Mouse (Mus musculus) intestine, embryonic 14.5 days (tissue): Measurements from ENCODE around the gene C130050O18Rik. TPM values are rescaled to one million over a fixed set of nuclear protein-coding genes. Genes with fewer than 3 reads are reported as not detected.

Experiments
- ATAC-seq: fragments of 200-750 bp; cut with Nextera tagmentation; replicated peaks from 2 replicates; pipeline ENCODE4 v1.8.0; 2017; ENCODE audit warnings: low read depth, moderate number of reproducible peaks, moderate TSS enrichment, moderate library complexity; ENCODE audit not compliant: low FRiP score, low TSS enrichment
- DNase-seq: peaks from one replicate; pipeline ENCODE4 v3.0.0-alpha.2; 2018; ENCODE audit warnings: low spot score
- H3K27ac ChIP-seq: fragments of 300-500 bp; sonication (generic); 2 replicates; pipeline ENCODE4 v1.5.1; 2014; ENCODE audit warnings: low read depth, mild to moderate bottlenecking, control low read depth
- H3K27me3 ChIP-seq: fragments of 300-500 bp; sonication (generic); replicated peaks from 2 replicates; pipeline ENCODE4 v1.6.1; 2014; ENCODE audit warnings: low read length, control low read depth; ENCODE audit not compliant: control insufficient read depth, insufficient read depth
- H3K36me3 ChIP-seq: fragments of 300-500 bp; sonication (generic); 2 replicates; pipeline ENCODE4 v1.6.1; 2014; ENCODE audit warnings: low read length, control low read depth; ENCODE audit not compliant: control insufficient read depth, insufficient read depth
- H3K4me1 ChIP-seq: fragments of 300-500 bp; sonication (generic); replicated peaks from 2 replicates; pipeline ENCODE4 v1.6.1; 2014; ENCODE audit warnings: low read length, control low read depth, mixed read lengths; ENCODE audit not compliant: control insufficient read depth, insufficient read depth
- H3K4me2 ChIP-seq: fragments of 300-500 bp; sonication (generic); 2 replicates; pipeline ENCODE4 v1.6.1; 2014; ENCODE audit warnings: low read length
- H3K4me3 ChIP-seq: fragments of 300-500 bp; sonication (generic); 2 replicates; pipeline ENCODE4 v1.5.1; 2014; ENCODE audit warnings: low read depth, low read length, control low read depth, mixed read lengths
- H3K9ac ChIP-seq: fragments of 300-500 bp; sonication (generic); 2 replicates; pipeline ENCODE4 v1.6.1; 2014; ENCODE audit warnings: mild to moderate bottlenecking, low read length
- H3K9me3 ChIP-seq: fragments of 300-500 bp; sonication (generic); 2 replicates; pipeline ENCODE4 v1.6.1; 2016; ENCODE audit warnings: low read length, control low read depth; ENCODE audit not compliant: control insufficient read depth
- WGBS: fragments of 180-500 bp; shearing (Covaris S2); extraction: QIAGEN DNeasy Blood & Tissue Kit; methylation state at CpG from one replicate; pipeline ENCODE4 v1.1.7; 2014; 5-methylcytosine and 5-hydroxymethylcytosine counted together
- polyA plus RNA-seq: library from polyadenylated mRNA; unstranded; fragments of >200 nt; fragmentation: Nextera tagmentation; extraction: Ambion mirVana; gene quantifications from 2 replicates; pipeline ENCODE4 v1.2.1, GENCODE M21; 2014

C130050O18Rik gene
- 0.74 and 1.3 TPM in 2 replicates for polyA plus RNA-seq

DNA sequence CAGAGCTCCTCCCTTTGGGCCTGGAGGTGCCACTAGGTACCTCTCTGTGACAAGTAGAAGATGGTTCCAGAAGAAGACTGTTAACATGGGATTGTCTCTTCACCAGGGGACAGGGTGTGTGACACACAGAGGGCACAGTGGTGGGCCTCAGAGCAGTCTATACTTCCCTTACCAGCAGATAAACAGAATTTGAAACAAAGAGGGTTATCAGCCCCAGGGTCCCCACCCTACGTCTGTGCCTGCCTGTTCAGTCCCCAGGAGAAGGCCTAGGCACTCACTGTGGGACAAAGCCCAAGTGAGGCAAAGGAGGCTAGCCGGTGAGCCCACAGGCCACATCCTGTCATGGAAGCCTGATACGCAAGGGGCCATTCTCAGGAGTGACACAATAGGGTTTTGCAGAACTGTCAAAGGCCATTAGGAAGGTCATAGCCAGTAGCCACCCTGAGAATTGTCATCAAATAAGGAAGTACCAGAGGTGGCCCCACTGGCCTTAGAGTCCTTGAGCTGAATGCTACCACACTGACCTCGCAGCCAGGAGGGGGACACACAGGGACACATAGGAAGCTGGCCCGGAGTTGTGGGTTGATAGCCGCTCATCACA is at the start of gene C130050O18Rik:
TSS of gene C130050O18Rik (plus strand) at position 480 of the 601 bp plus-strand sequence.
- 90% methylated on average over 6 of the region's 6 CpGs for WGBS
- Histone ChIP-seq H3K27me3 (no peaks in the 10 kb centered on the region), H3K4me2 (no peak within 1 kb of the TSS), H3K36me3 (no peaks in the 10 kb centered on the region), H3K9ac (no peak within 1 kb of the TSS), H3K9me3 (no peaks in the 10 kb centered on the region), H3K4me1 (no peaks in the 10 kb centered on the region), H3K4me3 (no peak within 1 kb of the TSS), H3K27ac (no peak within 1 kb of the TSS)
- DNase-seq, result no peak
- ATAC-seq, result no peak

- H3K27me3 ChIP-seq, result no peaks in the 10 kb centered on the region
- H3K4me3 ChIP-seq, result no peak overlapping the region
- no peak overlapping the region for H3K4me2 ChIP-seq
- ATAC-seq, result peak; percentile 28; the same call in 1 of the 2 replicates
- 65% methylated on average over 2 of the region's 2 CpGs for WGBS
- no peak overlapping the region for H3K27ac ChIP-seq
- H3K9ac ChIP-seq, result no peak overlapping the region
- no peaks in the 10 kb centered on the region for H3K9me3 ChIP-seq
- peaks cover 7% of the 10 kb centered on the region; the same call in 1 of the 2 replicates for H3K36me3 ChIP-seq
- H3K4me1 ChIP-seq, result no peaks in the 10 kb centered on the region
- DNase-seq, result no peak
These were observed 46.4 kb upstream of the C130050O18Rik start for GRCm38 (mm10) chr5:139358653-139359052.

GRCm38 (mm10) chr5:139359244-139359643 is 45.8 kb upstream of the C130050O18Rik start:
- no peak overlapping the region for H3K27ac ChIP-seq
- no peak for ATAC-seq
- WGBS, result 87% methylated on average over 5 of the region's 5 CpGs
- peaks cover 7% of the 10 kb centered on the region; the same call in 1 of the 2 replicates for H3K36me3 ChIP-seq
- H3K27me3 ChIP-seq, result no peaks in the 10 kb centered on the region
- DNase-seq, result no peak
- H3K4me2 ChIP-seq, result no peak overlapping the region
- H3K9ac ChIP-seq, result no peak overlapping the region
- 0 out of 2 replicates have a peak, but pooled peaks cover under 1% of the 10 kb centered on the region for H3K4me1 ChIP-seq
- H3K9me3 ChIP-seq, result no peaks in the 10 kb centered on the region
- H3K4me3 ChIP-seq, result no peak overlapping the region

DNA sequence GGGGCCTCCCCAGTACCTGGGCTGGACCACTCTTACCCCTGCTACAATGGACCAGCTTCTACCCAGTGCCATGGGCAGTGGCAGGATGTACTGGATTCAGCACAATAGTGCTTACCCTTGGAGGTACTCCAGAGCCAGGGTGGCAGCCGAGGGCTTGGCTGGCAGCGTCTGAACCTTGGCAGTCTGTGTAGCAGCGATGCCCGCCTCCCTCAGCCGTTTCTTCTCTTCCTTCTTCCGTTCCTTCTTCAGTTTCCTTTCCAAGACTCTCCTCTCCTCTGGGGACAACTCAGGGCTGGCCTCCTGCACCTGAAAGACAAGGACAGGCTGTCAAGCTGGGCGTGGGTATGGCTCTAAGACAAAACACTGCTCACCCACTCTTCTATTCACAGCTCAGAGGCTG is 41.2 kb upstream of the C130050O18Rik start:
- H3K27me3 ChIP-seq, result no peaks in the 10 kb centered on the region
- no peaks in the 10 kb centered on the region for H3K9me3 ChIP-seq
- H3K4me1 ChIP-seq, result peaks cover 12% of the 10 kb centered on the region
- H3K27ac ChIP-seq, result no peak overlapping the region
- no peak overlapping the region for H3K4me3 ChIP-seq
- 73% methylated on average over 7 of the region's 7 CpGs for WGBS
- no peak overlapping the region for H3K9ac ChIP-seq
- H3K4me2 ChIP-seq, result no peak overlapping the region
- DNase-seq, result no peak
- peaks cover 7% of the 10 kb centered on the region; the same call in 1 of the 2 replicates for H3K36me3 ChIP-seq
- ATAC-seq, result 0 out of 2 replicates have a peak, but pooled peaks have one; percentile 13

GRCm38 (mm10) chr5:139364260-139364910 is 40.7 kb upstream of the C130050O18Rik start:
- no peak overlapping the region for H3K9ac ChIP-seq
- H3K9me3 ChIP-seq, result no peaks in the 10 kb centered on the region
- ATAC-seq (peak; percentile 61), DNase-seq (peak; percentile 99)
- 23% methylated on average over 12 of the region's 12 CpGs for WGBS
- H3K36me3 ChIP-seq, result peaks cover 7% of the 10 kb centered on the region; the same call in 1 of the 2 replicates
- no peak overlapping the region; the same call in 1 of the 2 replicates for H3K27ac ChIP-seq
- no peak overlapping the region for H3K4me3 ChIP-seq
- H3K27me3 ChIP-seq, result no peaks in the 10 kb centered on the region
- H3K4me1 ChIP-seq, result peaks cover 12% of the 10 kb centered on the region
- peak overlapping the region; percentile 15; the same call in 1 of the 2 replicates for H3K4me2 ChIP-seq

- no peak for ATAC-seq
- Histone ChIP-seq H3K27ac (no peak overlapping the region; the same call in 1 of the 2 replicates), H3K9me3 (no peaks in the 10 kb centered on the region), H3K4me1 (peaks cover 12% of the 10 kb centered on the region), H3K4me2 (peak overlapping the region; percentile 15; the same call in 1 of the 2 replicates), H3K9ac (no peak overlapping the region), H3K36me3 (peaks cover 7% of the 10 kb centered on the region; the same call in 1 of the 2 replicates), H3K4me3 (no peak overlapping the region), H3K27me3 (no peaks in the 10 kb centered on the region)
- no peak for DNase-seq
- 25% methylated on average over 5 of the region's 5 CpGs for WGBS
These were observed 40.0 kb upstream of the C130050O18Rik start for GRCm38 (mm10) chr5:139364911-139365571.

- Histone ChIP-seq H3K27me3 (no peaks in the 10 kb centered on the region), H3K4me1 (peaks cover 16% of the 10 kb centered on the region), H3K9me3 (no peaks in the 10 kb centered on the region), H3K9ac (no peak overlapping the region), H3K36me3 (peaks cover 7% of the 10 kb centered on the region; the same call in 1 of the 2 replicates), H3K27ac (no peak overlapping the region), H3K4me3 (no peak overlapping the region), H3K4me2 (no peak overlapping the region)
- ATAC-seq (no peak), DNase-seq (no peak)
- WGBS, result 67% methylated on average over 1 of the region's 1 CpGs
These were observed 39.3 kb upstream of the C130050O18Rik start for GRCm38 (mm10) chr5:139365827-139366226.

GRCm38 (mm10) chr5:139366484-139366883 is 38.6 kb upstream of the C130050O18Rik start:
- no peak overlapping the region for H3K9ac ChIP-seq
- H3K9me3 ChIP-seq, result no peaks in the 10 kb centered on the region
- H3K4me1 ChIP-seq, result peaks cover 22% of the 10 kb centered on the region
- ATAC-seq (no peak), DNase-seq (no peak)
- WGBS, result 76% methylated on average over 11 of the region's 11 CpGs
- no peak overlapping the region for H3K27ac ChIP-seq
- 0 out of 2 replicates have a peak, but pooled peaks cover 7% of the 10 kb centered on the region for H3K36me3 ChIP-seq
- no peaks in the 10 kb centered on the region for H3K27me3 ChIP-seq
- no peak overlapping the region for H3K4me2 ChIP-seq
- H3K4me3 ChIP-seq, result no peak overlapping the region
